In genomic region chr4:130389927-130390326, GRCm38 (mm10) we compare ENCODE assay signal across 14 mouse cellular contexts. TPM values are rescaled to one million over a fixed set of nuclear protein-coding genes. Genes with fewer than 3 reads are reported as not detected.
DNase-seq lines count a peak whose midpoint lies in the region; ATAC-seq and TF ChIP-seq lines count a peak whose summit lies in the region.
"Had no signal": no experiment of that assay in that cellular context is flagged by ENCODE, and none has a peak within 500 bp of the region (broad histone marks: within the 10 kb centered on the region; RNA-seq: fewer than 3 reads in every experiment).

No protein-coding gene starts in this region.

- H3K9ac ChIP-seq in midbrain, embryonic 11.5 days (ENCODE audit: low read length): no peak overlapping the region
- H3K9ac ChIP-seq in midbrain, embryonic 14.5 days (replicated peaks; ENCODE audit: low read length): no peak overlapping the region
- no peak overlapping the region for H3K9ac ChIP-seq in stomach, postnatal 0 days (ENCODE audit: low read length)
- H3K9ac ChIP-seq: embryonic facial prominence, embryonic 12.5 days; forebrain, embryonic 13.5 days; forebrain, embryonic 15.5 days; forebrain, postnatal 0 days had no signal

- ATAC-seq in midbrain, embryonic 11.5 days (ENCODE audit: low FRiP score): no peak
- ATAC-seq in midbrain, embryonic 14.5 days (ENCODE audit: low FRiP score, low TSS enrichment): no peak
- no peak for ATAC-seq in stomach, postnatal 0 days (ENCODE audit: low FRiP score, low TSS enrichment)
- ATAC-seq: forebrain, embryonic 13.5 days; forebrain, embryonic 15.5 days; forebrain, postnatal 0 days had no signal

- TF ChIP-seq EP300 in stomach, postnatal 0 days (optimal IDR thresholded peaks at IDR 0.05): no peak

- no peaks in the 10 kb centered on the region for H3K27me3 ChIP-seq in midbrain, embryonic 11.5 days (ENCODE audit: control insufficient read depth, insufficient read depth, low read length)
- no peaks in the 10 kb centered on the region for H3K27me3 ChIP-seq in midbrain, embryonic 14.5 days (ENCODE audit: control insufficient read depth, insufficient read depth, low read length)
- no peaks in the 10 kb centered on the region for H3K27me3 ChIP-seq in stomach, postnatal 0 days (ENCODE audit: control insufficient read depth, insufficient read depth, low read length)
- H3K27me3 ChIP-seq: embryonic facial prominence, embryonic 12.5 days; forebrain, embryonic 13.5 days; forebrain, embryonic 15.5 days had no signal

- H3K4me3 ChIP-seq in gastrocnemius, adult 2 months: no peak overlapping the region
- no peak overlapping the region for H3K4me3 ChIP-seq in midbrain, embryonic 11.5 days (ENCODE audit: low read depth, low read length)
- H3K4me3 ChIP-seq in midbrain, embryonic 14.5 days (replicated peaks; ENCODE audit: low read depth, low read length): no peak overlapping the region
- no peak overlapping the region for H3K4me3 ChIP-seq in stomach, postnatal 0 days (ENCODE audit: low read depth, low read length)
- H3K4me3 ChIP-seq: embryonic facial prominence, embryonic 10.5 days; embryonic facial prominence, embryonic 12.5 days; forebrain, embryonic 13.5 days; forebrain, embryonic 15.5 days had no signal

- DNase-seq in gastrocnemius, adult 2 months: no peak
- DNase-seq in gastrocnemius, postnatal 14 days: no peak
- peak; percentile 80 for DNase-seq in midbrain, embryonic 11.5 days (ENCODE audit: low spot score, missing footprints)
- DNase-seq in midbrain, embryonic 14.5 days: no peak
- peak; percentile 20 for DNase-seq in stomach, postnatal 0 days (ENCODE audit: low spot score)
- DNase-seq in frontal cortex, postnatal 14 days (ENCODE audit: low spot score in 2 of 2): no peak
- DNase-seq: cerebellum, adult 11 months; cerebellum, adult 8-10 months; cerebellum, postnatal 36 days; forebrain, postnatal 0 days had no signal

- no peaks in the 10 kb centered on the region for H3K9me3 ChIP-seq in midbrain, embryonic 11.5 days (ENCODE audit: control insufficient read depth, low read length)
- no peaks in the 10 kb centered on the region for H3K9me3 ChIP-seq in midbrain, embryonic 14.5 days (ENCODE audit: control insufficient read depth, low read length)
- H3K9me3 ChIP-seq in stomach, postnatal 0 days (ENCODE audit: control insufficient read depth, low read length): no peaks in the 10 kb centered on the region
- H3K9me3 ChIP-seq: embryonic facial prominence, embryonic 10.5 days; embryonic facial prominence, embryonic 12.5 days; forebrain, embryonic 13.5 days; forebrain, embryonic 15.5 days had no signal

- intact Hi-C loops in gastrocnemius, adult 2 months (cut with DNase I): no loop called here
- intact Hi-C loops in gastrocnemius, postnatal 14 days (cut with DNase I; ENCODE audit: low total_unique reads): no loop called here

- peaks cover 14% of the 10 kb centered on the region for H3K36me3 ChIP-seq in midbrain, embryonic 11.5 days (ENCODE audit: control insufficient read depth, insufficient read depth, low read length)
- H3K36me3 ChIP-seq in midbrain, embryonic 14.5 days (ENCODE audit: control insufficient read depth, insufficient read depth, low read length): peaks cover 55% of the 10 kb centered on the region
- H3K36me3 ChIP-seq in stomach, postnatal 0 days (ENCODE audit: control insufficient read depth, insufficient read depth, low read length): peaks cover 7% of the 10 kb centered on the region; the same call in 1 of the 2 replicates

- no peak overlapping the region for H3K4me2 ChIP-seq in midbrain, embryonic 11.5 days
- no peak overlapping the region for H3K4me2 ChIP-seq in midbrain, embryonic 14.5 days (ENCODE audit: low read length)
- H3K4me2 ChIP-seq in stomach, postnatal 0 days (replicated peaks; ENCODE audit: low read depth): no peak overlapping the region
- H3K4me2 ChIP-seq: embryonic facial prominence, embryonic 12.5 days; forebrain, embryonic 13.5 days; forebrain, embryonic 15.5 days had no signal

- no peaks in the 10 kb centered on the region for H3K4me1 ChIP-seq in midbrain, embryonic 11.5 days (ENCODE audit: control insufficient read depth, insufficient read depth, low read length)
- H3K4me1 ChIP-seq in midbrain, embryonic 14.5 days (ENCODE audit: control insufficient read depth, insufficient read depth, low read length): no peaks in the 10 kb centered on the region
- no peaks in the 10 kb centered on the region for H3K4me1 ChIP-seq in stomach, postnatal 0 days (replicated peaks; ENCODE audit: control insufficient read depth, insufficient read depth)
- H3K4me1 ChIP-seq: embryonic facial prominence, embryonic 12.5 days; forebrain, embryonic 13.5 days; forebrain, embryonic 15.5 days had no signal

- H3K27ac ChIP-seq in gastrocnemius, adult 2 months: peak overlapping the region; percentile 28; the same call in 1 of the 2 replicates
- H3K27ac ChIP-seq in midbrain, embryonic 11.5 days (ENCODE audit: low read depth, low read length): no peak overlapping the region
- no peak overlapping the region for H3K27ac ChIP-seq in midbrain, embryonic 14.5 days (replicated peaks; ENCODE audit: low read depth, low read length)
- no peak overlapping the region for H3K27ac ChIP-seq in stomach, postnatal 0 days (replicated peaks)
- H3K27ac ChIP-seq: embryonic facial prominence, embryonic 10.5 days; embryonic facial prominence, embryonic 12.5 days; forebrain, embryonic 13.5 days; forebrain, embryonic 15.5 days had no signal

- no peak for TF ChIP-seq CTCF in gastrocnemius, adult 2 months (IDR thresholded peaks at IDR 0.05)
- TF ChIP-seq CTCF in stomach, postnatal 0 days (IDR thresholded peaks at IDR 0.05; ENCODE audit: low read depth): no peak

- WGBS in midbrain, embryonic 11.5 days: 95% methylated on average over 7 of the region's 7 CpGs
- WGBS in midbrain, embryonic 14.5 days: 92% methylated on average over 7 of the region's 7 CpGs
- 73% methylated on average over 7 of the region's 7 CpGs for WGBS in stomach, postnatal 0 days

RNA-seq across cellular contexts. Expression of gene Snrnp40, which starts 30.0 kb away (rescaled TPM):
- total RNA-seq in gastrocnemius, adult 2 months (2021): 10 to 100 TPM in 1 of 2 experiments, 1 to 10 TPM in 1; 9.5 to 13.0 TPM
- 10 to 100 TPM; 15.7 to 20.7 TPM for total RNA-seq in gastrocnemius, postnatal 14 days (2021)
- 220 and 223 TPM in 2 replicates for polyA plus RNA-seq in midbrain, embryonic 11.5 days (2014; fragmentation: Nextera tagmentation; extraction: Ambion mirVana)
- polyA plus RNA-seq in midbrain, embryonic 14.5 days (2014; fragmentation: Nextera tagmentation; extraction: Ambion mirVana): 98.8 and 113 TPM in 2 replicates
- polyA plus RNA-seq in stomach, postnatal 0 days (2015; fragmentation: Nextera tagmentation; extraction: Ambion mirVana): 61.6 and 62.9 TPM in 2 replicates

RNA-seq across cellular contexts. Expression of gene Zcchc17, which starts 30.2 kb away (rescaled TPM):
- total RNA-seq in gastrocnemius, adult 2 months (2021): 10 to 100 TPM; 38.4 to 47.3 TPM
- total RNA-seq in gastrocnemius, postnatal 14 days (2021): 10 to 100 TPM; 41.5 to 44.0 TPM
- 81.2 and 84.7 TPM in 2 replicates for polyA plus RNA-seq in midbrain, embryonic 11.5 days (2014; fragmentation: Nextera tagmentation; extraction: Ambion mirVana)
- 98.7 and 101 TPM in 2 replicates for polyA plus RNA-seq in midbrain, embryonic 14.5 days (2014; fragmentation: Nextera tagmentation; extraction: Ambion mirVana)
- polyA plus RNA-seq in stomach, postnatal 0 days (2015; fragmentation: Nextera tagmentation; extraction: Ambion mirVana): 44.8 and 50.4 TPM in 2 replicates

Comparison
In these comparisons a context has a peak if more than half of its experiments do, and no peak if none do; other contexts are left out.
1. DNase-seq: peak in midbrain, embryonic 11.5 days (single experiment) and stomach, postnatal 0 days (single experiment); none in gastrocnemius, adult 2 months (single experiment), gastrocnemius, postnatal 14 days (single experiment), midbrain, embryonic 14.5 days (single experiment) and frontal cortex, postnatal 14 days (0 of 2).